Mouse (Mus musculus) cortical plate, adult 2 months (tissue): ENCODE results near the gene Aip. TPM values are rescaled to one million over a fixed set of nuclear protein-coding genes. Genes with fewer than 3 reads are reported as not detected.
"Not testable (repeated sequence)": the region's sequence is repeated elsewhere in the genome, so short reads cannot be mapped to it uniquely, and the experiment has no call there.

ENCODE experiments used
- H3K27ac ChIP-seq: fragments of 200-500 bp; 2 replicates; pipeline ENCODE4 v1.5.1; 2012; ENCODE audit warnings: low read length, control low read depth, inconsistent platforms; ENCODE audit not compliant: insufficient read depth
- H3K4me1 ChIP-seq: fragments of 200-500 bp; 2 replicates; pipeline ENCODE4 v1.6.1; 2011; ENCODE audit warnings: low read length; ENCODE audit not compliant: control insufficient read depth, insufficient read depth
- H3K4me3 ChIP-seq: fragments of 200-500 bp; 2 replicates; pipeline ENCODE4 v1.5.1; 2011; ENCODE audit warnings: mild to moderate bottlenecking, low read length, control low read depth; ENCODE audit not compliant: insufficient read depth
- CTCF ChIP-seq: fragments of 200-500 bp; IDR thresholded peaks from 2 replicates; pipeline ENCODE4 v1.5.1; 2011; ENCODE audit warnings: mild to moderate bottlenecking, control low read depth, low read length; ENCODE audit not compliant: insufficient read depth; ENCODE audit errors: extremely low read depth
- POLR2A ChIP-seq: fragments of 200-500 bp; IDR thresholded peaks from 2 replicates; pipeline ENCODE4 v1.6.1; 2011; ENCODE audit warnings: mild to moderate bottlenecking, low read length, control low read depth; ENCODE audit not compliant: insufficient read depth; ENCODE audit errors: extremely low read depth
- polyA plus RNA-seq: library from polyadenylated mRNA; depleted of rRNA; stranded (reverse); fragments of >200 nt; gene quantifications from 2 replicates; pipeline ENCODE4 v1.2.3, GENCODE M21; 2012

Gene Aip
- polyA plus RNA-seq, 1 experiment = 167 TPM

DNA sequence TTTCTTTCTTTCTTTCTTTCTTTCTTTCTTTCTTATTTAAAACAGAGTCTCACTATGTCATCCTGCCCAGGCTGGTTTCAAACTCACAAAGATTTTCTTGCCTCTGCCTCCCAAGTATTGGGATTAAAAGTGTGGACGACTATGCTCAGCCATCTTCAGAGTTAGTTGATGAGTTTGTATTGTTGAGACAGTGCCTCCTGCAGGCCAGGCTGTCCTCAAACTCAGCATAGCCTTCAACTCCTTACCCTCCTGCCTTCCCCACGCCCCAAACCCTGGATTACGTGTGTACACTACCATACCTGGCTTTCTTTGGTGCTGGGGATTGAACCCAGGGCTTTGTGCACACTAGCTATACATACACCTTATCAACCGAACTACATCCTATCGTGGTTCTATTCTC, 10.8 kb upstream of the Aip start:
- Histone ChIP-seq H3K4me1 (peaks cover 1% of the 10 kb centered on the region; the same call in 1 of the 2 replicates), H3K27ac (no peak overlapping the region), H3K4me3 (no peak overlapping the region)
- no peak for TF ChIP-seq CTCF
- no peak for TF ChIP-seq POLR2A

DNA sequence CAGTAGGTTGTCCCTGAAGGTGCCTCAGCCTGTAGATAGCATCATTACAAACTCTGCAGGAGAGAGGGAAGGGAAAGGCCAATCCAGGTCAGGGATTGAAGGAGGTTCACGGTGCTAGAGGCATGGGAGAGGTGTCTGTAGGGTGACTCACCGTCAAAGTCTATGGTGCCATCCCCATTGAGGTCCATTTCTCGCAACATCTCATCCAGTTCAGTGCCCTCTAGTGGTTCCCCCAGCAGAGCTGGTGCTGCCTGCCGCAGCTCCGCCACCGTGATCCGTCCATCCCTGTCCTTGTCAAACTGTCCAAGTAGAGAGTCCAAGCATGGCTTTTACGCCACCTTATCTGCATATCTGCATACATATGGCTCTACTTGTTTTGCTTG, 10.3 kb upstream of the Aip start:
- TF ChIP-seq CTCF = 0 out of 2 replicates have a peak, but pooled peaks have one; percentile 19

DNA sequence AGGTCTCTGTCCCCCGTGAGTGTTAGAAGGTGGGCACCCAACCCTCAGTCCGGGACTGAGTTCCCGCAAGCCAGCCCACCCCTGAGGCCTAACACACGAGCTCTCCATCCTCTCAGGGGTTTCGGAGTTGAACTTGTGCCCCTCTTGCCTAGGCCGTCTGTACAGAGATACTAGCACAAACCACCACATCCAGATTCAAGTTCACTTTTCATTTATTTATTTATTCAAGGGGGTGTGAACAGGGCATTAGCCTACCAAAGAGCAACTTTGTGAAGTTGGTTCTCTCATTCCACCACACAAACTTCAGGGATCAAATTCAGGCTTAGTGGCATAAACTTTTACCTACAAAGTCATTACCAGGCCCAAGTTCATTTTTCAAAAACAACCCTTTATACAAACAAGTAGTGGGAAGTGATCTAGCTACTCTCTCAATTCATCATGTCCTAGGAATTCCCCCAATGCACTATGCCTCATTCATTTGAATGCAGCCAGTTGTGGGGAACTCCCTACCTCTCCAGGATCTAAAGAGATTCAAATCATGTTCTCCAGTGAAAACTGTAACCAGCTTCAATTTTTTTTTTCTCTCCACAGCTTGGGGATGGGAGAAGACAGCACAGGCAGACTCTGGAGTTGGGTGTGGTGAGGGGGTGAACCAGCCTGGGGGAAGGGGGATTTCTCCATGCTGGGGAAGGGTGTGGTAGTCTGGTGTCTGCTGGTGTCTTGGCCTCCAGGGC, 9.7 kb upstream of the Aip start:
- H3K27ac ChIP-seq, H3K4me1 ChIP-seq, H3K4me3 ChIP-seq: not testable (repeated sequence)

More for the DNA sequence above, 10.3 kb upstream of the Aip start:
- not testable (repeated sequence) for H3K4me1 ChIP-seq, H3K27ac ChIP-seq, H3K4me3 ChIP-seq

DNA sequence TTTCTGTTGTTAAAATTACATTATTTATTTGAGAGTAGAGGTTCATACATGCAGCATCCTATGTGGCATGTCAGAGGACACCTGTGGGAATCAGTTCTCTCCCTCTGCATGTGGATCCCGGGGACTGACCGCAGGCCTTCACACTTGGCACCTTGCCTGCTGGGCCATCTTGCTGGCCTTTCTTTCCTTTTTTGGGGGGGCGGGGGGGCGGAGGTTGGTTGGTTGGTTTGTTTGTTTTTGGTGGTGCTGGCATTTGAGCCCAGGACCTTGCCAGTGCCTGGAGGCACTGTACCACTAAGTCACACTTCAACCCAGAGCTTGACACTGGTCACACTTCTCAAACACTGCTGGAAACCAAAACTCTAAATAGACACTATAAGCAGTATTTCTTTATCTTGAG, 8.7 kb upstream of the Aip start:
- H3K27ac ChIP-seq = no peak overlapping the region
- no peak for TF ChIP-seq CTCF
- TF ChIP-seq POLR2A = no peak
- H3K4me3 ChIP-seq = no peak overlapping the region
- peaks cover 1% of the 10 kb centered on the region; the same call in 1 of the 2 replicates for H3K4me1 ChIP-seq

DNA sequence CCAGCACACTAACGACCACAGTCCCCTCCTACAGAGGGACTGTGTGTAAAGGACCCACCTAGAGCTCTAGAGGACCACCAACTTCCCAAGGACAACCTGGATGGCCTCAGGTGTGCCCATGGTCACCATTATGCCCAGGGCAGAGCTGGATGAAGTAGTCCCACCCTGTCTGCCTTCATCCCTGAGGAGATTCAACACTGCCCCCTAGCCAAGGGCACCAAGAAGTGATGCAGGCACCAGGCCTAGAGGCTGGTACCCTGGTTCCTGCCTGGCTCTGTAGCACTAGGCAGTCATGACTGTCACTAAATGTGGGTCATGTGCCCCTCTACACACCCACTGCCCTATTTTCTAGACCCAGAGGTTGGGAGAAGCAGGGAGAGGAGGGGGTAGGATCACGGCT, 6.1 kb upstream of the Aip start:
- TF ChIP-seq POLR2A (no peak), CTCF (peak; percentile 24; the same call in 1 of the 2 replicates)
- peaks cover 1% of the 10 kb centered on the region; the same call in 1 of the 2 replicates for H3K4me1 ChIP-seq

DNA sequence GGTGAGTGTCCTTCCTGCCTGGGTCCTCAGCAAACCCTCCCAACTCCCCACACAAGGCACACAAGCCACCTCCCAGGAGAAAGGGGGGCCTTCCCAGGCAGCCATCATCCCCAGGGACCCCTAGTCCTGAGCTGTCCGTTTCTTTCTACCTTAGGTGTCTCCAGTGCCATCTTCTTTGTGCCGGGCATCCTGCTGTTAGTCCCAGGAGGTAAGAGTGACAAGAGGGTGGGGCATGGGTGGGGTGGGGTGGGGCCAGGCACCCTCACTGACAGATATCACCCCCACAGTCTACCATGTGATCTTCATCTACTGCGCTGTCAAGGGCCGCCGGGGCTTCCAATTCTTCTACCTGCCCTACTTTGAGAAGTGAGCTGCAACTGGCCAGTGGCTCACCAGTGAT, 5.4 kb upstream of the Aip start:
- Histone ChIP-seq H3K27ac (no peak overlapping the region), H3K4me1 (peaks cover 1% of the 10 kb centered on the region; the same call in 1 of the 2 replicates), H3K4me3 (no peak overlapping the region)
- TF ChIP-seq POLR2A (no peak), CTCF (no peak)

More for the DNA sequence above, 6.1 kb upstream of the Aip start:
- Histone ChIP-seq H3K27ac (no peak overlapping the region), H3K4me3 (no peak overlapping the region)

DNA sequence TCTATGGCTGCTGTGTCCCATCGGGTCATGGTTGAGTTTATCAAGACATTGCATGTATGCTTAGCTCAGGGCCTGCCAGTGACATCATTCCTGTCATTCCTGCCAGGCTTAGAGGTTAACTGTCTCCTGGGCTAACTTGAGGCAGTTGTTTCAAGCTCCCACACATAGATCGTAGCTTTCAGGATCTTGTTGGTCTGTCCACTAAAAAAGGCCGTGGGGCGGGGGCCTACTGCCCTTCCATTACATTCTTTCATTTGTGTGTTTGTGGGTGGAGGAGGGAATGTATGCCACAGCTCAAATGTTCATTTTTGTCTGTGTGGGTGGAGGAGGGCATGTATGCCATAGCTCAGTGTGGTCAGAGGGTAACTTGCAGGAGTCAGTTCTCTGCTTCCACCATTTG, 4.4 kb upstream of the Aip start:
- H3K27ac ChIP-seq = no peak overlapping the region
- H3K4me3 ChIP-seq = no peak overlapping the region
- TF ChIP-seq POLR2A = no peak
- no peak for TF ChIP-seq CTCF
- H3K4me1 ChIP-seq = no peaks in the 10 kb centered on the region

DNA sequence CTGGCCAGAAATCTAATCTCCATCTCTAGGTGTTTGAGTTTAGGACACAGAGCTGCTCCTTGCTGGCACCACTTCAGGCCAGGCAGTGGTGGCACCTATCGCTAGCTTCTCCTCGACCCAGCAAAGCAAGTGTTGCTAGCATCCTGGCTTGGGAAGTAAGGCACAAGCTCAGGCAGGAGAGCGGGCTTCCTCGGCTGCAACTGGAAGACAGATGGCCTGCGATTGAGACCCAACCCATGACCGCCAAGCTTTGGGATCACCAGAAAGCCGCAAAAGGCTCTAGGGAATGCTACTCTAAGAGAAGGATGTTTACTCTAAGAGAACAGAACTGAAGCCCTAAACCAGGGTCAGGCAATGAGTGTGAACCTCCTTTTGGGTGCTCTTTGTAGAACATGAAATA, 3.8 kb upstream of the Aip start:
- Histone ChIP-seq H3K4me1 (no peaks in the 10 kb centered on the region), H3K4me3 (no peak overlapping the region), H3K27ac (no peak overlapping the region)
- TF ChIP-seq POLR2A = no peak

DNA sequence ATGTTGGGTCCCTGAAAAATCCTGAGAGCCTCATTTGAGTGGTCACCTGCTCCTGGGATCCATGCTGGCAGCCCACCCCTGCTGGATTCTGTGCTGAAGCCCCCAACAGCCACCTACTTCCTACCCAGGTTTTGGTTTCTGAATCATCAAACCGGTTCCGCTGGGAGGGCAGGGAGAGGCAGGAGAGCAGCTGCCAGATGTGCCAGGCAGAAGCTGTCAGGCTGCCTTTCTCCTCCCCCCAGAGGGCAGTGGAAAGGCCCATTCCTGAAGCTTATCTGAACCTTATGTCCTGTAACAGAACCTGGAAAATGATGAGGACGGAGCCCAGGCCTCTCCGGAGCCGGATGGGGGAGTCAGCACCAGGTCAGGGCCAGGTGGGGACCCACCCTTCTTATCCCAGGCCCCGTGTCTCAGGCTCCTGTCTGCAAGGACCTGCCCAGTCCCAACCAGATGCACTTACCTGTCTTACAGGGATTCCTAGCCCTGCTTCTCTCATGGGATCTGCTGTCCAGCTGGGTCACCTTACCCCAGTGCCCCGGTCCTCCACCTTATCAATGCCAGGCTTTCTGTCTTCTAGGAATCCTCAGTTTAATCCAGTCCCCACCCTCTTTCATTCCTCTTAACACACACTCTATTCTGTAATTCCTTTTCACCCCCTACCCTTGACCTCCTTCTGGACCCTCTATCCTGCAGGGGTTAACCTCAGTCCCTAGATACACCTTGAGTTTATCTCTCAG, 1.3 kb upstream of the Aip start:
- peak overlapping the region; percentile 41; the same call in 1 of the 2 replicates for H3K27ac ChIP-seq
- no peaks in the 10 kb centered on the region for H3K4me1 ChIP-seq

DNA sequence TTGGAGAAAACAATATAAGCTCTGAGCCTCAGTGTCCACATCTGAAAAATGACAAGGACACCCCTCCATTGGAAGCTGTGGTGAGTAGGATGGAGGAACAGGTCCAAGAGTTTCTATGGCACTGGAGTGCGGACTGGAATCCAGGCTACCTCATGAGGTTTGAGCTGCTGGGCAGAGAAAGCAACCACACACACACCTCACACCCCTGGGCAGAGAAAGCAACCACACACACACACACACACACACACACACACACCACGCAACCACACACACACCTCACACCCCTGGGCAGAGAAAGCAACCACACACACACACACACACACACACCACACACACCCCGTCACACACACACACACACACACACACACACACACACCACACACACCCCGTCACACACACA, 390 bp downstream of the Aip start:
- Histone ChIP-seq H3K4me3 (peak overlapping the region; percentile 91), H3K27ac (peak overlapping the region; percentile 84)
- not testable (repeated sequence) for H3K4me1 ChIP-seq

More for the DNA sequence above, 1.3 kb upstream of the Aip start:
- peak overlapping the region; percentile 91 for H3K4me3 ChIP-seq
- TF ChIP-seq POLR2A (no peak), CTCF (no peak)

DNA sequence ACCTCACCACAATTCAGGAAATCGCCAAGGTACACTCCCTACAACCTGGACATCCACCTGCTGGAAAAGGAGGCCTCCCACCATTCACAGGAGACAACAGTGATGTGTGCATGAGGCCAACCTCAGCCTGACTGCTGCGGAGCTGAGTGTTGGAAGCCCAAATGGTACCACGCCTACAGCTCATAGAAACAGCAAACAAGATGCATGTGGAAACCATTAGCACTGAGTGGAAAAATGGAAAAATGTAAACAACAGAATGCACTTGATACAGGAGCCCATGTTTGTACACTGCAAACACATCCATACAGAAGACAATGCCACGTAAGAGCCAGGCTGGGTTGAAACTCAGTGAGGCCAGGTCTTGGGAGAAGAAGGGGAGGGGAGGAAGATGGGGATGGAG, 1.2 kb downstream of the Aip start:
- Histone ChIP-seq H3K4me1 (peaks cover 4% of the 10 kb centered on the region; the same call in 1 of the 2 replicates), H3K4me3 (no peak overlapping the region), H3K27ac (no peak overlapping the region)
- TF ChIP-seq POLR2A = no peak
- TF ChIP-seq CTCF = no peak
